Mouse (Mus musculus) urinary bladder, postnatal 36 days (tissue): ENCODE measurements at regions not wholly inside any gene's neighbourhood (a gene's known extent, or its start where the extent isn't known, plus 50 kb on each side); places are given as distances from the start of the nearest gene placed in this dataset.

ENCODE experiments used
- DNase-seq, 2 experiments: peaks; one replicate each; pipeline ENCODE4 v3.0.0; 2022; ENCODE audit warnings: low spot score in 2 of 2, mixed read lengths in 1 of 2

DNA sequence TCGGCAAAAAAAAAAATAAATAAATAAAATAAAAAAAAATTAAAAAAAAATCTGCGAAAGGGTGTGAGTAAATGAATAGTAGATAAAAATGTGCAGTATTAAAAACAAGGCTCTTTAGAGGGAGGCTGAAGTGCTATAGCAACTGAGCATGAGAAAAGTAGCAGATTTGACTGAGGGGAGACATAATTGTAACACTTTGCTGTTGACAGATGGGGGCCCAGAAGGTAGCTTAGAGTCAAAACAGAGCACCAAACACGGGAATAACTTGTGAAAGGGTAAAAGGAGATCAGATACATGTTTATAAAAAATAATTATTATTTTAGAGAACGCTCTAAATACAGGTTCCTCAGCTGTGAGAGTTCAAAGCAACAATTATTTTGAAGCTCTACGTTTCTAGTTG is 605.1 kb downstream of the Tmem182 start:
- no peak for DNase-seq

DNA sequence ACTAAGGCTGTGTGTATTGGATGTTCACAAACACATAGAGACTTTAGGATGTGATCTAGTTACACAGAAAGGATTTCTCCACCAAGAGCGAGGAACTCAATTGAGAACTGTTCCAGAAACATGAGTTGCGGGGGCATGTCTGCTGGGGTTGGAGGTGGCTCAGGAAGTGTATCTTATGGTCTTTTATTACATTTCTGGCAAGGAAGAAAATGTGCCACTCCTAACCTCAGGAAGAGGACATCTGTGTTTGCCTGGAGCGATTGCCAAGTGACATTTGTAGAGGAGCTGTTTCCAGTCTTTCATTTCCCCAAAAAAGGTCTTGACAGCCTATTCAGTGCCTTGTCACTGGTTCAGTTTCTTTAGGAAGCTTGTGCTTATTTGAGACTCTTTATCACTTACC is 606.2 kb downstream of the Tmem182 start:
- DNase-seq, result no peak

DNA sequence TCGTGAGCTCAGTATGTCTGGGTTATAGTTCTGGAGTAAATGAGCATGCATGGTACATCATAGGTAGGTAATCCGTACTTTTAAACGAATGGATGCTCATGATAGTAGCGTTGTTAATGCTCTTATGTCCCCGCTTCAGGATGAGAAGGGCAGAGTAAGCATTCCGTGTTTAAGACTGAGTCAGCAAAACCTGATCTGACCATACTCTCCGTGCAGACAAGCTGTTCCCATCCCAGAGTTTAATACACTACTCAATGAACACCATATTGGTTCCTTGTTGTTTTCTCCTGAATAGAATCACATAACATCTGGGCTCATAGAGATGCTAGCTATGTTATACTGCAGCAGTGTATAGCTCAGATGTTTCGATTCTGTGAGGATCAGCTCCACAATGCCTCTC is 606.7 kb downstream of the Tmem182 start:
- DNase-seq, result no peak

DNA sequence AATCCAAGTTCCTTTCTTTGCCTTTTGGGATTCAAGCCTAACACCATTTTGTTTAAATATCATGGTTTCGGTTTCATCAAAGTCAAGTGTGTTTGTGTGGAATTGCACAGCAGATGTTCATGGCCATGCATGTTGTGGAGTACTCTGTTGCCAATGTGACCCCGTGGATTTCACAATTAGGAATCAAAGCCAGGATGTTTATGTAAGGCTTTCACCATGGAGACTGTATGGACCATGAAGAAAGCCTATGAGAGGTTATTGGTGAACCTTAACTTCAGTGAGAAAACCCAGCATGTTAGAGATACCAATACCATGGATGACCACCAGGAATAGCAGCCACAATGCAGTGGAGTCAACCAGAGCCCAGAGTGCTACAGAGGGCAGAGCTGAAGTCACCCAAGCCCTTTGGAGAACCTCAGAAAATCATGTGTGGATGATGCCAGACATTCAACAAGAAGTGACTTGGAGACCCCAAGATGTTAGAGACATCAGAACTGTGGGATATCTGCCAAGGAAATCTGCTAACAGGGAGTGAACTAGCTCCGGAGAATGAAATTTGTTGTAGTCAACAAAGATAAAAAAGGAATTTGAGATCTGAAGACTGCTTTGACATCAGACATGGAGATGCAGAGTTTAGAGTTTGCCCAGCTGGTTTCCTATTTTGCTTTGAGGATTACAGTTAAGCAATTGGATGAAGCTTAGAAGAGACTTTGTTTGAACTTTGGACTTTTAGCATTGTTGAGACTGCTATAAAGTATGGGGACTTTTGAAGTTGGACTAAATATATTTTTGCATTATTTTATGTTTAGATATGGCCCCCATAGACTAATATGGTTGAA is 615.3 kb downstream of the Tmem182 start:
- no peak for DNase-seq

DNA sequence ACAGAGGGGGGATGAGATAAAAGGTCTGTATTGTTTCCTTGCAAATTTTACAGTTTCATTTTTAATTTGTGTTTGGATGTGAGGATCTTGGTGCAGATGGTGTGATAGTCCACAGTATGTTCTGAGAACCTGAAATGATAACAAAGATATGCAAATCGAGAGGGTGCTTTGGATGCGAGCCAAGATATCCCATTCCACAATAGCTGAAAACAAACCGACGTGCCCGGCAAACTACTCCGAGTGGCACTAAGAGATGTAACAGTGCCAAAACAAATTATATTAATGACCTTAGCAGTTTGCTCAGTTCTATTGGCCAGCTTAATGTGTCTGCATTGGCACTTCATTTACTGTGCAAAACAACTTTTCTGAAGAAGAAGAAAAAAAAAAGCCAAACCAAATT is 622.5 kb downstream of the Tmem182 start:
- no peak for DNase-seq

DNA sequence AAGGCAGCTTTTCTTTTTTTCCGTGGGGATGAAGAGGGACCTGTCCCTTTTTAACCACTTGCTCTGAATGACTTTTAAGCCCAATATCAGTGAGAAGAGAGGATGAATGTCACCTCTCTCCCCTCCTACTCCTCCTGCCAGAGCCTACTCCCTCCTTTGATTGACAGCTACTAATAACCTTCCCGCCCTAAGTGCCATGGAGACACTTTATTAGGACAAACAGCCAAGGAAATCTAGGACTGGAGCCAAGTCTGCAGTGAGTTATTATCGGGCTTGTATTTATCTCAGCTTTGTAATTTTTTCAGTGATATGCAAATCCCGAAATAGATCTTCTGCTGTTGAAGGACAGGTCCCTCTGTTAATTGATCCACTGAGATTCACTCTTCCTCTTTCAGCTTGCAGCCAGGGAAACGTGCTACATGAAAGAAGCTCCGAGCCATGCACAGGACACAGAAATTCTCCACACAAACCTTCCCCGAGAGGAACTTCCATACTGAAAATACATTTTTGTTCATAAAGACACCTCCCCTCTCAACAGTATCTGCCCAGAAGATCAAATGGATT is 625.8 kb downstream of the Tmem182 start:
- no peak for DNase-seq

DNA sequence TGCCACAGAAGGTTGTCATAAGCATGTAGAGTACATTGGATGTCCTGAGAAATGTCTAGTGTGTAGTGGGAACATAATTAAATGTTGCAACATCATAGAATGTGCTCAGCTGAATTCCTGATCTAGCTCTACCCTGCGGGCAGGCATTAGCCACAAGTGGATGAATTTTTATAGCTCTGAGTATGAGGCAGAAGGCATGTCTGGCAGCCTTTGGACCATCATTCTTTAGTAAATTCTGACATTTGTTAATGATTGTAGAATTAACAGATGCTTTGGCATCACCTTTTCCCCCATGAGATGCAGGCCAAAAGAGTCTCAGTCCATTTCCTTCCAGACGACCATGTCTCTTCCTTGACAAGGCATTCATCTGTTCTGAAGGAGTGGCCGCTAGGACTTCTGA is 630.0 kb downstream of the Tmem182 start:
- DNase-seq, result no peak

DNA sequence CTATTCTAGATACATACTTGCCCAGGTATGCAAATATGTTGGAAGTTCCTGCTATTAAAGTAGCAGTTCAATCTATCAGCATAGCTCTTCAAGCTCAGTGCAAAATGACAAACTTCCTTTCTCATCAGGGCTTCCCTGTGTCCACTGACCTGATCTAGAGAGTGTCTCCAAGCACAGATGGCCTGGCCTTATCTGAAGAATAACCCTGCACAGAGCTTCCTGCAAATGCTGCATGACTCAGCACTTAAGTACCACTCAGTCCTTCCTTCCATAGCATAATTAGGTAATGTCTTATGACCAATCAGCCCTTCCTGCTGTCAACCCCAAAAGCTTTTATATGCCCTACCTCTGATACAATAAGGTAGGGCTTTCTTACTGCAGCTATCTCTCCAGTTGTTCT is 644.6 kb downstream of the Tmem182 start:
- no peak for DNase-seq
